8 mouse cellular contexts compared by ENCODE assay signal in the genomic region with DNA sequence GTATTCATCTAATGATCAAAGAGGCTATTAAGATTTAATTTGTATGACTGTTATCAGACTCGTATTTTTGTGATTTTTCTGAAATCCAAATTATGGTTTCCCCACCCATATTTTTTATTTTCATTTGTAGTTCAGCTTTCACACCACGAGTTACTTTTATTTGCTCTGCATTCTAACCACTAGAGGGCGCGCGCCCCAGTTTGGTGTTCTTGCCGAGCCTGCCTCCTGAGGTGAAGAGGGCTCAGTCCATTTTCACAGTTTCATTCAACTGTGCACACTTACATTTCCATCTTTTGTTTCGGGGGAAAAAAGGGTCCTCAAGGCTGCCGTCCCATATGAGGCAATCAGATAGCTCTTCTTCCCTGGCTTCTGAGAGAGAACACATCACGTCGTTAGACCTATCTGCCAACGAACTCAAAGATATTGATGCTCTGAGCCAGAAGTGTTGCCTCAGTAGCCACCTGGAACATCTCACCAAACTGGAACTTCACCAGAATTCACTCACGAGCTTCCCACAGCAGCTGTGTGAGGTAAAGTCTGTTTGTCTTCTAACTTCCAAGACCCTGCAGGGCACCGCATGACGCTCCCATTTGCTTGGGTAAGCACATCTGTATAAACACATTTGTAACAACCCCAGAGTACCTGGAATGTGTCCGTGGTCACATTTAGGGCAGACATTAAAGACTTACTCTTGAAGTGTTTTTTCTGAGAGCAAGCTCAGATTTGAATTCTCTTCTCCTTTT.
DNase-seq lines count a peak whose midpoint lies in the region; ATAC-seq and TF ChIP-seq lines count a peak whose summit lies in the region.

No protein-coding gene starts in this region.

- no peaks in the 10 kb centered on the region; the same call in 1 of the 2 replicates for H3K4me1 ChIP-seq in bone marrow, adult 2 months (ENCODE audit: control insufficient read depth, insufficient read depth, low read length)
- no peaks in the 10 kb centered on the region for H3K4me1 ChIP-seq in lung, postnatal 0 days (ENCODE audit: insufficient read depth, low read depth, low read length)

- ATAC-seq in lung, postnatal 0 days: no peak

- H3K9me3 ChIP-seq in lung, postnatal 0 days (ENCODE audit: low read length): no peaks in the 10 kb centered on the region

- peaks cover 32% of the 10 kb centered on the region for H3K36me3 ChIP-seq in lung, postnatal 0 days (ENCODE audit: insufficient read depth, low read length)

- intact Hi-C loops in left cerebral cortex, postnatal 25 days (cut with DNase I): no loop called here
- intact Hi-C loops in gastrocnemius, postnatal 14 days (cut with DNase I; ENCODE audit: low total_unique reads): no loop called here

- no peak for TF ChIP-seq POLR2A in bone marrow, adult 2 months (IDR thresholded peaks at IDR 0.05; ENCODE audit: borderline replicate concordance, control insufficient read depth, low read depth, low read length)

- no peak overlapping the region for H3K4me3 ChIP-seq in bone marrow, adult 2 months (replicated peaks; ENCODE audit: control insufficient read depth, low read depth, low read length)
- H3K4me3 ChIP-seq in lung, postnatal 0 days (ENCODE audit: low read depth, low read length): no peak overlapping the region

- peak; percentile 64 for TF ChIP-seq CTCF in bone marrow, adult 2 months (IDR thresholded peaks at IDR 0.05; ENCODE audit: control insufficient read depth, insufficient read depth, low read length)
- TF ChIP-seq CTCF in lung, postnatal 0 days (IDR thresholded peaks at IDR 0.05): peak; percentile 88

- H3K27ac ChIP-seq in bone marrow, adult 2 months (ENCODE audit: control insufficient read depth, insufficient read depth, low read depth, low read length, poor library complexity): no peak overlapping the region
- H3K27ac ChIP-seq in lung, postnatal 0 days (ENCODE audit: low read length): no peak overlapping the region

- peak; percentile 25 for DNase-seq in cerebellum, adult 11 months
- DNase-seq in cerebellum, adult 11-12 months: no peak
- DNase-seq in left cerebral cortex, postnatal 25 days (ENCODE audit: low spot score in 2 of 2): peak; percentile 16 to 31
- no peak for DNase-seq in left cerebral cortex, adult 9 months (ENCODE audit: low spot score in 2 of 2)
- peak; percentile 31 for DNase-seq in gastrocnemius, postnatal 14 days
- DNase-seq in lung, postnatal 0 days (ENCODE audit: low spot score): peak; percentile 60
- DNase-seq in testis, postnatal 14 days (ENCODE audit: low spot score): peak; percentile 23

- H3K9ac ChIP-seq in lung, postnatal 0 days (replicated peaks; ENCODE audit: low read depth): no peak overlapping the region

- no peak overlapping the region for H3K4me2 ChIP-seq in lung, postnatal 0 days (replicated peaks; ENCODE audit: low read depth, low read length)

- no peak for TF ChIP-seq EP300 in lung, postnatal 0 days (IDR thresholded peaks at IDR 0.05)

- H3K27me3 ChIP-seq in lung, postnatal 0 days (replicated peaks; ENCODE audit: insufficient read depth, low read length): no peaks in the 10 kb centered on the region

- 50% methylated on average over 15 of the region's 15 CpGs for WGBS in bone marrow, adult 2 months
- 42% methylated on average over 15 of the region's 15 CpGs for WGBS in lung, postnatal 0 days

Comparison
In these comparisons a context has a peak if more than half of its experiments do, and no peak if none do; other contexts are left out.
1. DNase-seq: peak in cerebellum, adult 11 months (single experiment), left cerebral cortex, postnatal 25 days (2 of 2), gastrocnemius, postnatal 14 days (single experiment), lung, postnatal 0 days (single experiment) and testis, postnatal 14 days (single experiment); none in cerebellum, adult 11-12 months (single experiment) and left cerebral cortex, adult 9 months (0 of 2).